ENCODE assay signal across 8 mouse cellular contexts in genomic region chr7:67373975-67374374, GRCm38 (mm10). TPM values are rescaled to one million over a fixed set of nuclear protein-coding genes. Genes with fewer than 3 reads are reported as not detected.
DNase-seq lines count a peak whose midpoint lies in the region; ATAC-seq and TF ChIP-seq lines count a peak whose summit lies in the region.

No protein-coding gene starts in this region.

- ATAC-seq in forebrain, embryonic 16.5 days, result no peak
- no peak for ATAC-seq in hindbrain, embryonic 14.5 days (ENCODE audit: low FRiP score)
- no peak for ATAC-seq in midbrain, embryonic 14.5 days (ENCODE audit: low FRiP score, low TSS enrichment)

- peak; percentile 58 to 75 for DNase-seq in adrenal gland, adult (ENCODE audit: inconsistent age in 2 of 2, low spot score in 1 of 2)
- no peak for DNase-seq in adrenal gland, postnatal 25 days
- DNase-seq in hindbrain, embryonic 14.5 days (ENCODE audit: low spot score), result no peak
- DNase-seq in limb, embryonic 10.5 days (ENCODE audit: low spot score), result peak; percentile 32
- DNase-seq in midbrain, embryonic 14.5 days, result peak; percentile 37
- peak; percentile 18 to 41 for DNase-seq in thymus, postnatal 36 days

- no peak overlapping the region for H3K9ac ChIP-seq in forebrain, embryonic 16.5 days (replicated peaks; ENCODE audit: low read depth, low read length)
- H3K9ac ChIP-seq in hindbrain, embryonic 14.5 days, result peak overlapping the region; percentile 100; the same call in 1 of the 2 replicates
- 0 out of 2 replicates have a peak overlapping the region, but pooled peaks have one; percentile 10 for H3K9ac ChIP-seq in midbrain, embryonic 14.5 days (replicated peaks; ENCODE audit: low read length)

- H3K9me3 ChIP-seq in forebrain, embryonic 16.5 days (ENCODE audit: control insufficient read depth, low read length), result no peaks in the 10 kb centered on the region
- no peaks in the 10 kb centered on the region for H3K9me3 ChIP-seq in hindbrain, embryonic 14.5 days (ENCODE audit: control insufficient read depth, low read length)
- H3K9me3 ChIP-seq in limb, embryonic 10.5 days (replicated peaks), result no peaks in the 10 kb centered on the region
- no peaks in the 10 kb centered on the region for H3K9me3 ChIP-seq in midbrain, embryonic 14.5 days (ENCODE audit: control insufficient read depth, low read length)

- H3K4me3 ChIP-seq in bone marrow macrophage, adult 2 months (ENCODE audit: insufficient read depth, low read length), result peak overlapping the region; percentile 61
- H3K4me3 ChIP-seq in forebrain, embryonic 16.5 days (replicated peaks; ENCODE audit: low read length), result no peak overlapping the region
- peak overlapping the region; percentile 90; the same call in 1 of the 2 replicates for H3K4me3 ChIP-seq in hindbrain, embryonic 14.5 days (replicated peaks; ENCODE audit: low read length)
- peak overlapping the region; percentile 97; the same call in 1 of the 2 replicates for H3K4me3 ChIP-seq in limb, embryonic 10.5 days
- peak overlapping the region; percentile 90 for H3K4me3 ChIP-seq in midbrain, embryonic 14.5 days (replicated peaks; ENCODE audit: low read depth, low read length)

- H3K27ac ChIP-seq in bone marrow macrophage, adult 2 months (ENCODE audit: insufficient read depth, low read depth, low read length), result peak overlapping the region; percentile 100
- H3K27ac ChIP-seq in forebrain, embryonic 16.5 days (ENCODE audit: low read length), result 0 out of 2 replicates have a peak overlapping the region, but pooled peaks have one; percentile 4
- peak overlapping the region; percentile 100 for H3K27ac ChIP-seq in hindbrain, embryonic 14.5 days
- H3K27ac ChIP-seq in limb, embryonic 10.5 days, result peak overlapping the region; percentile 99
- H3K27ac ChIP-seq in midbrain, embryonic 14.5 days (replicated peaks; ENCODE audit: low read depth, low read length), result peak overlapping the region; percentile 99

- peaks cover 18% of the 10 kb centered on the region for H3K4me1 ChIP-seq in bone marrow macrophage, adult 2 months (ENCODE audit: control insufficient read depth, insufficient read depth, low read length)
- peaks cover 13% of the 10 kb centered on the region for H3K4me1 ChIP-seq in forebrain, embryonic 16.5 days (replicated peaks; ENCODE audit: control insufficient read depth, insufficient read depth, low read length)
- peaks cover 17% of the 10 kb centered on the region for H3K4me1 ChIP-seq in hindbrain, embryonic 14.5 days (replicated peaks; ENCODE audit: control insufficient read depth, insufficient read depth, low read length)
- peaks cover 21% of the 10 kb centered on the region for H3K4me1 ChIP-seq in limb, embryonic 10.5 days
- peaks cover 12% of the 10 kb centered on the region for H3K4me1 ChIP-seq in midbrain, embryonic 14.5 days (ENCODE audit: control insufficient read depth, insufficient read depth, low read length)

- TF ChIP-seq POLR2A in bone marrow macrophage, adult 2 months (IDR thresholded peaks at IDR 0.05; ENCODE audit: borderline replicate concordance, low read depth, low read length), result no peak

- WGBS in forebrain, embryonic 16.5 days, result 45% methylated on average over 5 of the region's 5 CpGs
- WGBS in hindbrain, embryonic 14.5 days, result 52% methylated on average over 5 of the region's 5 CpGs
- 50% methylated on average over 5 of the region's 5 CpGs for WGBS in limb, embryonic 10.5 days
- 49% methylated on average over 5 of the region's 5 CpGs for WGBS in midbrain, embryonic 14.5 days

- no peaks in the 10 kb centered on the region for H3K36me3 ChIP-seq in forebrain, embryonic 16.5 days (ENCODE audit: control insufficient read depth, insufficient read depth)
- H3K36me3 ChIP-seq in hindbrain, embryonic 14.5 days (replicated peaks; ENCODE audit: control insufficient read depth, insufficient read depth), result no peaks in the 10 kb centered on the region
- H3K36me3 ChIP-seq in limb, embryonic 10.5 days, result no peaks in the 10 kb centered on the region
- no peaks in the 10 kb centered on the region for H3K36me3 ChIP-seq in midbrain, embryonic 14.5 days (ENCODE audit: control insufficient read depth, insufficient read depth, low read length)

- peak overlapping the region; percentile 99 for H3K4me2 ChIP-seq in forebrain, embryonic 16.5 days (ENCODE audit: low read length)
- peak overlapping the region; percentile 100 for H3K4me2 ChIP-seq in hindbrain, embryonic 14.5 days (replicated peaks)
- H3K4me2 ChIP-seq in midbrain, embryonic 14.5 days (ENCODE audit: low read length), result peak overlapping the region; percentile 98

- no peaks in the 10 kb centered on the region; the same call in 1 of the 2 replicates for H3K27me3 ChIP-seq in forebrain, embryonic 16.5 days (replicated peaks; ENCODE audit: control insufficient read depth, insufficient read depth, low read length)
- H3K27me3 ChIP-seq in hindbrain, embryonic 14.5 days (ENCODE audit: control insufficient read depth, insufficient read depth, low read length), result no peaks in the 10 kb centered on the region
- no peaks in the 10 kb centered on the region for H3K27me3 ChIP-seq in limb, embryonic 10.5 days (ENCODE audit: low read depth, poor library complexity, severe bottlenecking)
- no peaks in the 10 kb centered on the region for H3K27me3 ChIP-seq in midbrain, embryonic 14.5 days (ENCODE audit: control insufficient read depth, insufficient read depth, low read length)

- no peak for TF ChIP-seq CTCF in bone marrow macrophage, adult 2 months (IDR thresholded peaks at IDR 0.05; ENCODE audit: low read depth, low read length)

RNA-seq across cellular contexts. Expression of gene Mef2a, which starts 1.3 kb away (rescaled TPM):
- total RNA-seq in adrenal gland, postnatal 25 days (2021), result 47.8 and 57.1 TPM in 2 replicates
- polyA plus RNA-seq in bone marrow macrophage, adult 2 months (2012; ENCODE audit: insufficient read depth, insufficient read length, missing spikeins), result 113 and 133 TPM in 2 replicates
- polyA plus RNA-seq in forebrain, embryonic 16.5 days (2015; fragmentation: Nextera tagmentation; extraction: Ambion mirVana), result 43.8 and 45.0 TPM in 2 replicates
- polyA plus RNA-seq in hindbrain, embryonic 14.5 days (2014; fragmentation: Nextera tagmentation; extraction: Ambion mirVana), result 44.9 and 48.2 TPM in 2 replicates
- polyA plus RNA-seq in limb, embryonic 10.5 days (2016; fragmentation: Nextera tagmentation; extraction: Ambion mirVana), result 16.7 and 22.4 TPM in 2 replicates
- polyA plus RNA-seq in midbrain, embryonic 14.5 days (2014; fragmentation: Nextera tagmentation; extraction: Ambion mirVana), result 38.9 and 45.2 TPM in 2 replicates

Comparison
In these comparisons a context has a peak if more than half of its experiments do, and no peak if none do; other contexts are left out.
1. DNase-seq: peak in adrenal gland, adult (2 of 2), limb, embryonic 10.5 days (single experiment), midbrain, embryonic 14.5 days (single experiment) and thymus, postnatal 36 days (2 of 2); none in adrenal gland, postnatal 25 days (single experiment) and hindbrain, embryonic 14.5 days (single experiment).
2. H3K27ac ChIP-seq: peak in every context shown above with its lines; median percentile 100 in bone marrow macrophage, adult 2 months; 100 in hindbrain, embryonic 14.5 days; 99 in limb, embryonic 10.5 days; 99 in midbrain, embryonic 14.5 days; 4 in forebrain, embryonic 16.5 days.
3. Peak in every context shown above with its lines, with median percentiles within 50 percentile points of each other: H3K4me2 ChIP-seq.